Mouse (Mus musculus) right cerebral cortex, postnatal 14 days (tissue): ENCODE measurements around the gene Zfyve9.
A peak's percentile ranks its signal among the peaks of the same experiment; 100 is the strongest.

Experiments used
- DNase-seq: peaks from one replicate; pipeline ENCODE4 v3.0.0; 2022

The Zfyve9 gene

DNA sequence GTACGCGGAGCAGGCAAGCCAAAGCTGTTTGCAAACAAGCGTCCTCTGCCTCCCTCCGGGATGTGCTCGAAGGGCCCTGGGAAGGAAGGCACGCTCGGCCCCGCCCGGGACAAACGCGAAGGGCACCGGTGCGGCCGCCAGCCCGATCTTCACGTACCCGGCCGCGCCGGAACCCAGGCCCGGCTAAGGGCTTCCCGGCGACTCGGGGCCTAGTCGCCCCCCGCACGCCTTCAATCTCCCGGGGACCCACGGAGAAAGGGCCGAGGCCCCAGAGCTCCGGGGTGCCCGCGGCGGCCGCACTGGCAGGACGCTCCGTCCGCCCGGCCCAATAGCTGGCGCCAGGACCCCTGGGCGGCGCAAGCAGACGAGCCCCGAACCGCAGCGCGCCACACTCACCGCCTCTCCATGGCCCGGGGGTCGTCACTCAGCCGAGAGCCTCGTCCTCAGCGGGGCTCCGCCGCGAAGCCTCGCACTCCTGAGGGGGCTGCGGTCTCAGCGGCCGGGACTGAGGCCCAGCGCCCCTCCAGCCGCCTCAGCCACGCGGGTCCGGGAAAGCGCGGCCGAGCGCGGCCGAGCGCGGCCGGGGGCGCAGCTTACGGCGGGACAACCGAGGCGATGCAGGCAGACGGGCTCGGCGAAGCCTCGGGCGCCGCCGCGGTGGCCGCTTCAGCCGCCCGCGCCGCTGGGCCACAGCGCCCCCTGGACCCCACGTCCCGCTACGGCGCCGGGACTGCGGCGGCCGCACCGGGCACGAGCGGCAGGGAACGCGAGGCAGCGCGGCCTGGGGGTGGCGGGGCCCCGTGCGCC lies at the start of gene Zfyve9:
Zfyve9 (minus strand) TSS at position 742 of the 807 bp plus-strand sequence.
- DNase-seq: peak; percentile 81

GRCm38 (mm10) chr4:108826643-108827042 lies 46.0 kb upstream of the Zfyve9 start:
- no peak for DNase-seq

- DNase-seq: no peak
Measured at GRCm38 (mm10) chr4:108826096-108826495, 45.5 kb upstream of the Zfyve9 start.

DNA sequence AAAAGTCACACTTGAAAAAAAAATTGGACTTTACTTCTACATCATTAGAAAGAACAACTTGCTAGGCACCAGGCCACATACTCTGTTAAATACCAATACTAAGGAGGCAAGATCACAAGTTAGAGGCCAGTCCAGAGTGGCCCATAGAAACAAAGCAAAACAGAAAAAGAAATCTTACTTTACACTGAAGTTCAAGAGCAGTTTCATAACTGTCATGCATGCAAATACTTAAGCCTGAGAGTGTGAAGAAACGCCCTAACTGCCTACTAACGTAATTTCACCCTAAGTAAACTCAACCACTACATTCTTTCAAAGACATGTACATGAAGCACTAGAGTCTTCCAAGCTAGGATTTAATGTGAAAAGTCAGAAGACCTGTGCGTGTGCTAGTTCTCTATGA lies 45.1 kb upstream of the Zfyve9 start:
- no peak for DNase-seq

DNA sequence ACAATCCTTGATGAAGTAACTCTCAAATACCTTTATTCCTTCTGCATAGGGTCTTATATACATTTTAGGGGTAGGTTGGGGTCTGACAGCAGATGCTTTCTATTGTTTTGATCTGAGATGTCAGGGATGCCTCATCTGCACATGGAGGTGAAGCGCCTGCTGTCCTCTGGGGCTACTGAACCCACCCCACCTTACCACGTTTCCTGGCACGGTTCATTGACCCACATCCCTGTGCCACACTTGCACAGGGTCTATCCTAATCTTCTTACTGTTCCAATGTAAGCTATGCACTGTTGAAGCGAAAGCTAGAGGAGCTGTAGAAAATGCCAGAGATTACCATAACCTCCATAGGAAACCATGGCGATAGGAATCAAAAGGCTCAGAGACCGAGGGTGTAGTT lies 31.0 kb upstream of the Zfyve9 start:
- no peak for DNase-seq

GRCm38 (mm10) chr4:108811142-108811541 lies 30.5 kb upstream of the Zfyve9 start:
- no peak for DNase-seq

DNA sequence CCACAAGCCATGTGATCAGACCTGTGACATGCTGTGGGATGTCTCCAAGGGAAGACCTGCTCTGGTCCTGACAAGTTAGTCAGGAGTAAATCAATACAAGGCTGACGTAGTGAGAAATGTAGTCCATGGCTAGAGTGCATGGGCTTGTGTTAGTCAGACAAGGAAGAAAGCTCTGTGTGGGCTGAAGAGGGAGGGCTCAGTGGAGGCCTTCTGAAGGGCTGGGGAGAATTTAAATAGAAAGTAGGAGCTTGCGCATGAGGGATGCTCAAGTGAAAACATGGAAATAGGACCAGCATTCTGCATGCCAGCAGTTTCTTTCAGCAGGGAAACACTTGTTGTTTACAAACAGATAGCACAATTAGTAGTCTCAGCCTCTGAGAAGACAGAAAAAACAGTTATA lies 22.9 kb upstream of the Zfyve9 start:
- no peak for DNase-seq

DNA sequence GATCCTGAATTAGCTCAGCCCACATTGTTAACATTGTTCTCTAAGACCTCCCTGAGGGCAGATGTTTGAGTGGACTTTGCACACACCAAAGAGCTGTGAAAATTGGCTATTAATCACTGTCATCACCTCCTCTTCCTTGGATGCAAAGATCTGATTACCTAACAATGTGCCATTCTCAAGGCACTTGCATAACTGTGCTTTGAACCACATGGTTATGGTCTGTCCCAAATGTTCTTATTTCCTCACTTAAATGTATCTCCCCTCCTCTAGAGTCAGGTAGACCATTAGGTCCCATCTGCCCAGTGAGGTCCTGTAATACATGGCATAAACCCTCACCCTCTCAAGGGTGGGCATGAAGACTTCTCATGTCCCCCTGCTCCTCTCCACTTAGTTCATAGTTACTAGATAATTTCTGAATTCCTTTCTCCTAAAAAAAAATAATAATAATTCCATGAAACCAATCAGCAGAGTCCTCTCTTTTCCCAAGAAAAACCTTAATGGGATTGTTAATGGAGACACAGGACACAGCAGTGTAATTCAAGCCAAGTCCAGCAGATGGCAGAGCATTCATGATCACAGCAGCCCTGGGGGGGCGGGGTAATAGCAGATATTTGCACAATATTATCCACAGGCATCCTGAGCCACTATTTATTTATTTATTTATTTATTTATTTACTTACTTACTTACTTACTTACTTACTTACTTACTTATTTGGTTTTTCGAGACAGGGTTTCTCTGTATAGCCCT lies 17.7 kb upstream of the Zfyve9 start:
- peak; percentile 75 for DNase-seq

DNA sequence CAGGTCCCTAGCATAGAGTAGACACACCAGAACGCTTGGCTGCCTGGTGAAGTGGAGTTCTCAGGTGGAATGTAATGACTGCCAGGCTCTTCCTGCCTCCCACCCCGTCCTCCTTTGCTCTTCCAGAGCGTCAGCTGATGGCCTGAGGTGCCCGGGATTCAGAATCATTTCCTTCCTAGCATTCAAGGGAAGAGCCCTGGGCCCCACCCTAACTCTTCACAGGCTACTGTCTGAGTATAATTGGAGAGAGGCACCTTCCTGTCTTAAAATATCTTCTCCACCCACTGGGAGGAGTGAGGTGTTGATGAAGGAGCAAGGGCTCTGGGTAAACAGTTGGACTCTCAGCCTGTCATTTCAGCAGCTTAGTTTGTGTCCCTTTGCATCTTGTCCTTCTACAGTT lies 16.1 kb upstream of the Zfyve9 start:
- DNase-seq: no peak

GRCm38 (mm10) chr4:108793941-108794340 lies 13.3 kb upstream of the Zfyve9 start:
- no peak for DNase-seq

- no peak for DNase-seq
Measured at GRCm38 (mm10) chr4:108790507-108790906, 9.9 kb upstream of the Zfyve9 start.

- no peak for DNase-seq
Measured at GRCm38 (mm10) chr4:108789258-108789936, 8.8 kb upstream of the Zfyve9 start.

GRCm38 (mm10) chr4:108782421-108783085 lies 2.0 kb upstream of the Zfyve9 start:
- DNase-seq: peak; percentile 21

DNA sequence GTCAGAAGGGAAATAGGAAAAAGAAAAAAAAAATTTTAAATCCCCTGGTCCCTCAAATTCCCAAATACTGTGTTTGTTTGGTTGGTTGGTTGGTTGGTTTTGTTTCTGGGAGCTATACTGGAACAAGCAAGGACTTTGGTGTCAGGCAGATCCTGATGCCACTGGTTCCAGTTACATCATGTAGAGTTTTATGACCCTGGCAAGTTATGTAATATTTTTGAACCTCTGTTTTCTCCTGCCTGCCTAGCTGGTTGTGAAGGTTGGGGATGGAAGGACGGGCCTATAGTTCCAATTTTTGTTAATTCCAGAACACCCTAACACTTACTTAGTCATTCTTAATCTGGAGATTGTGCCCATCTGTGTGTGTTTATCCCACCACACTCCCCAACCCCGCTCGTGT lies 998 bp upstream of the Zfyve9 start:
- no peak for DNase-seq

- no peak for DNase-seq
Measured at GRCm38 (mm10) chr4:108780864-108781205, 237 bp upstream of the Zfyve9 start.

DNA sequence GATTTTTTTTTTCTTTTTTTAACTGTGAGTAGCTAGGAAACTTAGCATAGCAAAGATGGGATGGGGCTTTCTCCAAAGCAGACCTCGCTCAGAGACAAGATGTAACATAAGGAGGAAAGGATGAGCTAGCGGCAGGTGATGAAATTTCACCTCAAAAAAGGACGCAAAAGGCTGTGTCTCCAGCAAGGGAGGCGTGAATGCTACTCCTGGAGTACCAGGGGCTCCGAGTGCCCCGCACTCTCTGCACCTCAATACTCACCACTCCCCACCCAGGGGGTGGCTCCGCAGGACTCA lies 888 bp downstream of the Zfyve9 start:
- no peak for DNase-seq

DNA sequence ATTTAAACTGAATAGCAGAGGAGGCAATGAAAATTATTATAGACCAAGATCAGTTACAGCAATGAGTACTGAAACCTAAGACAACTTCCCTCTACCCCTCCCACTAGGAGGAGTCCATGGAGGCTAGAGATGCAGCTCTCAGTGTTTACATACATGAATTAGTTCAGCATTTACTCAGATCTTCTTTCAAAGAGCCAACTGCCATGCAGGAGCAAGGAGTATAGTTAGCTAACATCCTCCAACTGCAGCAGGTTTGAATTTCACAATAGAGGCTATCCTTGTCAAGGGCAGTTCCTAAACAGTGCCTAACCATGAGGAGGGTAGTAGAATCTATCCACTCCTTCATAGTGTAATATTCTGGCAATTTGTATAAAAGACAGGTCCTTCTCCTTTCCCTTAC lies 12.1 kb downstream of the Zfyve9 start:
- DNase-seq: no peak

GRCm38 (mm10) chr4:108759583-108759982 lies 21.0 kb downstream of the Zfyve9 start:
- no peak for DNase-seq

GRCm38 (mm10) chr4:108746160-108746873 lies 34.3 kb downstream of the Zfyve9 start:
- no peak for DNase-seq

- no peak for DNase-seq
Measured at GRCm38 (mm10) chr4:108731582-108731981, 49.0 kb downstream of the Zfyve9 start.

DNA sequence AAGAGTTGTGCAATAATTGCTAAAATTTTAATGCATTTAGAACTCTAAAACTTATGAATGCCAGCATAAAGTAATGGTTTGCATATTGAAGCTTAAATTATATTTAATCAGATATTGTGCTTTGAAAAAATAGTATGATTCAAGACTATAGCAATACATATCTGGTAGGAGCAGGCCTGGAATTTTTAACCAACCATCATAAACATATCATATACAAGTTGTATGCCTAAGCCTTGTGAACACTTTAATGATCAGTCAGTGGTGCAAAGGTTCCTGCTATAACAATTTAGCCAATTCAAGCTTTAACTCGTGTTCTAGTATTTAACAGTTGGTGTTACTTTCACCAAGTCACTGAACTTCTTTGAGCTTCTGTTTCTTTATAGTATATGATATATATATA lies 50.1 kb downstream of the Zfyve9 start:
- no peak for DNase-seq

DNA sequence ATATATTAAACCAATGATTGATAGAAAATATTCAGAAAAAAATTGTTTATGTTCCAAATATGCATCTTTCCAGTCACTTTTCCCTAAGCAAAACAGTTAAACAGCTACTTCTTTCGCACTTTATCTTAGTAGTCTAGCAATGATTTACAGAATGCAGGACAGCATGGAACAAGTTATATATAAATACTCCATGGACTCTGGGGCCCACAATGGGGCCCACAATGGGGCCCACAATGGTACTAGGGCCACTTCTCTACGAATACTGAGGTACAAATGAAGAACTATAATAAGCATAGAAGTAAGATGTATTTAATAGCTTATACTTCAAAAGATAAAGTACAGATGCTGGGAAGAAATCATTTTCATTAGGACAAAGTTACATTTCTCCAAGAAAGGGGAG lies 56.5 kb downstream of the Zfyve9 start:
- no peak for DNase-seq

DNA sequence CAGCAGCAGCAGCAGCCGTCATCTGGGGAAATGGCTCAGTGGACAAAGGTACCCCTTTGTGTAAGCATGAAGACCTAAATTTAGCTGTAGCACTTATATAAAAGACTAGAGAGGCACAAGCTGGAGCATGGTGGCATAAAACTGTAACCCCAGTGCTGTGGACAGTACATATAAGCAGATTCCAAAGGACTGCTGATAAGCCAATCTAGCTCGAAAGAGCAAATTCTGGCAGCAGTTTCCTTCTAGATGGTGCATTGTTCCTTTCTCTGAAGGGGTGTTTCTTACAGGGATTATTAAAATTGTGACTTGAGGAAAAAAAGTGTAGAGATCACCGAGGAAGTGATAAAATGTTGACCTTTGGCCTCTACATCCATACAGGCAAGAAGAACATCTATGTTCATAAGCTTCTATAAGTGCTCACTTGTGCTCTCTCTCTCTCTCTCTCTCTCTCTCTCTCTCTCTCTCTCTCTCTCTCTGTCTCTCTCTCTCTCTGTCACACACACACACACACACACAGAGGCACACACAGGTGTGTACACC lies 59.3 kb downstream of the Zfyve9 start:
- DNase-seq: no peak
